Mouse (Mus musculus) T-helper 1 cell (primary cell): ENCODE results near the gene Slc16a1.

Experiments used
- in situ Hi-C: fragments of 300-600 bp; cut with MboI, MseI; formaldehyde crosslinking; loops from one replicate; pipeline ENCODE4 v1.15.1; 2025; ENCODE audit warnings: high pct_unique_total_duplicates

Slc16a1 gene

GRCm38 (mm10) chr3:104638403-104638779, at the start of gene Slc16a1:
Gene Slc16a1, plus strand, starts transcription at chr3:104638668.
- in situ Hi-C loops, result no loop called here

GRCm38 (mm10) chr3:104596451-104597134, 41.9 kb upstream of the Slc16a1 start:
- in situ Hi-C loops, result no loop called here

- in situ Hi-C loops, result no loop called here
These were observed 41.2 kb upstream of the Slc16a1 start for GRCm38 (mm10) chr3:104597135-104597764.

- in situ Hi-C loops, result no loop called here
These were observed 38.9 kb upstream of the Slc16a1 start for GRCm38 (mm10) chr3:104599296-104600150.

- in situ Hi-C loops, result no loop called here
These were observed 37.8 kb upstream of the Slc16a1 start for GRCm38 (mm10) chr3:104600691-104601090.

GRCm38 (mm10) chr3:104601680-104602079, 36.8 kb upstream of the Slc16a1 start:
- in situ Hi-C loops, result no loop called here

GRCm38 (mm10) chr3:104609690-104610380, 28.6 kb upstream of the Slc16a1 start:
- in situ Hi-C loops, result no loop called here

- in situ Hi-C loops, result no loop called here
These were observed 27.8 kb upstream of the Slc16a1 start for GRCm38 (mm10) chr3:104610453-104611230.

GRCm38 (mm10) chr3:104611951-104612350, 26.5 kb upstream of the Slc16a1 start:
- in situ Hi-C loops, result no loop called here

GRCm38 (mm10) chr3:104613102-104613501, 25.4 kb upstream of the Slc16a1 start:
- in situ Hi-C loops, result no loop called here

GRCm38 (mm10) chr3:104614081-104614480, 24.4 kb upstream of the Slc16a1 start:
- in situ Hi-C loops, result no loop called here

- in situ Hi-C loops, result loop anchor here (5.0 kb wide), 1 partner anchor 48 kb away; no protein-coding TSS in a partner anchor
These were observed 23.3 kb upstream of the Slc16a1 start for GRCm38 (mm10) chr3:104615216-104615615.

GRCm38 (mm10) chr3:104616155-104616554, 22.3 kb upstream of the Slc16a1 start:
- in situ Hi-C loops, result loop anchor here (5.0 kb wide), 1 partner anchor 49 kb away; no protein-coding TSS in a partner anchor

GRCm38 (mm10) chr3:104621841-104622240, 16.6 kb upstream of the Slc16a1 start:
- in situ Hi-C loops, result no loop called here

- in situ Hi-C loops, result no loop called here
These were observed 8.7 kb upstream of the Slc16a1 start for GRCm38 (mm10) chr3:104629810-104630209.

- in situ Hi-C loops, result no loop called here
These were observed 7.5 kb upstream of the Slc16a1 start for GRCm38 (mm10) chr3:104630941-104631340.

- in situ Hi-C loops, result no loop called here
These were observed 5.8 kb upstream of the Slc16a1 start for GRCm38 (mm10) chr3:104632560-104633162.

- in situ Hi-C loops, result no loop called here
These were observed 2.0 kb upstream of the Slc16a1 start for GRCm38 (mm10) chr3:104636491-104636890.

- in situ Hi-C loops, result no loop called here
These were observed 753 bp upstream of the Slc16a1 start for GRCm38 (mm10) chr3:104637427-104638402.
